Mouse (Mus musculus) thymus, adult 2 months (tissue): ENCODE measurements around the gene Kmo.

ENCODE experiments used
- CTCF ChIP-seq: fragments of 200-500 bp; IDR thresholded peaks from 2 replicates; pipeline ENCODE4 v1.5.1; 2012; ENCODE audit warnings: mild to moderate bottlenecking, control low read depth, low read length, moderate library complexity, borderline replicate concordance; ENCODE audit not compliant: control insufficient read depth, poor library complexity, insufficient read depth; ENCODE audit errors: extremely low read depth
- POLR2A ChIP-seq: fragments of 200-500 bp; IDR thresholded peaks from 2 replicates; pipeline ENCODE4 v1.6.1; 2012; ENCODE audit warnings: mild to moderate bottlenecking, low read length, control low read depth, moderate library complexity; ENCODE audit not compliant: control insufficient read depth, poor library complexity, insufficient read depth; ENCODE audit errors: extremely low read depth

DNA sequence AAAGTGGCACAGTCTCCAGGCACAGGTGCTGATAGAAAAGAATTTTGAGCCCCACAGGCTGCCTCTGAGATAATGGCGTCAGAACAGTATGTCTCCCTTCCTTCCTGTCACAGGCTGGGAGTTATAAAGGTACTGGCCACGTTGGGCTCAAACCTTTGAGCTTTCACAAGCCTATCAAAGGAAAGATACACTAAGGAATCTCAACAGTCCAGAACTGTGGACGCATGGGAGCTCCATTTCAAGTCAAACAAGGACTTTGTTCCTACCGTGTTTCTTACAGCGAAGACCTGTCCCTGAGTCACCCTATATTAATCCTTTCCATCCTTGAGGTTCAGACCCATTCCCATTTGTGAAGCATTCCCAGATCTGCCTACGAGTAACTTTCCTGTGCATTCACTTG is 57.3 kb downstream of the Kmo start:
- TF ChIP-seq CTCF (no peak), POLR2A (no peak)
